Mouse (Mus musculus) adrenal gland, adult (tissue): ENCODE results near the gene Vmn1r131.
"Not testable (repeated sequence)": the region's sequence is repeated elsewhere in the genome, so short reads cannot be mapped to it uniquely, and the experiment has no call there.

Experiments
- DNase-seq, 2 experiments: peaks; one replicate each; pipeline ENCODE4 v3.0.0; 2022 to 2023; ENCODE audit warnings: low spot score in 1 of 2; ENCODE audit not compliant: inconsistent age in 2 of 2

Gene Vmn1r131

DNA sequence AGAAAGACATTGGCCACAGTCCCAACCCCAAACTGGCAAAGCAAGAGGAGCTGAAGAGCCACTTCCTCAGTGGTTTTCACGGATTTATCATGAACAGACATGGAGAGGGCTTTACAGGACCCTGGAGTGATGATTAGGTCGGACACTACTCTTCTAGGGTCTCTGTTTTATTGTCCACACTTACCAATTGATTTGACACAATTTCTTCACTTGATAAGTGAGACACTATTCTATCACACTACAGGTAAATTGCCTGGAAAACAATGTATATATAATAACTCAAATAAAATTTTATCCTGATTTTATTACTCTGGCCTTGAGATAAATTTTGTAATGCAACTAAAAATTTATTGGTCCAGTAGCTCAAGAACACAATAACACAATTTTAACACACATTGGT lies at the start of gene Vmn1r131:
Vmn1r131 (minus strand) TSS at position 101 of the 400 bp plus-strand sequence.
- not testable (repeated sequence) for DNase-seq

DNA sequence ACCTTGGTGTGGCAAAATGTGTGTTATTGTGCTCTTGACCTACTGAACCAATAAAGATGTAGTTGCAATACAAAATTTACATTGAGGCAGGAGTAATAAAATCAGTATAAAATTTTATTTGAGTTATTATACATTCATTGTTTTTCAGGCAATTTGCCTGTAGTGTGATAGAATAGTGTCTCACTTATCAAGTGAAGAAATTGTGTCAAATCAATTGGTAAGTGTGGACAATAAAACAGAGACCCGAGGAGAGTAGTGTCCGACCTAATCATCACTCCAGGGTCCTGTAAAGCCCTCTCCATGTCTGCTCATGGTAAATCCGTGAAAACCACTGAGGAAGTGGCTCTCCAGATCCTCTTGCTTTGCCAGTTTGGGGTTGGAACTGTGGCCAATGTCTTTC lies 34.4 kb downstream of the Vmn1r131 start, which contains the start of gene Vmn1r130:
Vmn1r130 (plus strand) TSS at position 301 of the 400 bp plus-strand sequence.
- DNase-seq, result not testable (repeated sequence)
